Mouse (Mus musculus) small intestine, adult 2 months (tissue): Measurements from ENCODE around the gene Zfp644.

Experiments
- CTCF ChIP-seq: fragments of 200-500 bp; IDR thresholded peaks from 2 replicates; pipeline ENCODE4 v1.5.1; 2012; ENCODE audit warnings: low read depth, mild to moderate bottlenecking, control low read depth, inconsistent platforms, low read length, moderate library complexity, mixed read lengths; ENCODE audit not compliant: insufficient replicate concordance, insufficient read length; ENCODE audit errors: extremely low read depth
- POLR2A ChIP-seq: fragments of 200-500 bp; IDR thresholded peaks from 2 replicates; pipeline ENCODE4 v1.6.1; 2012; ENCODE audit warnings: low read depth, mild to moderate bottlenecking, control low read depth, inconsistent platforms, low read length, moderate library complexity

- TF ChIP-seq CTCF = no peak
- TF ChIP-seq POLR2A = no peak
These were observed 106.4 kb downstream of the Zfp644 start for GRCm38 (mm10) chr5:106590686-106591085.
